Mouse (Mus musculus) midbrain, embryonic 14.5 days (tissue): ENCODE data around the gene Hexa. TPM values are rescaled to one million over a fixed set of nuclear protein-coding genes. Genes with fewer than 3 reads are reported as not detected.

ENCODE experiments used
- ATAC-seq: fragments of 200-750 bp; cut with Nextera tagmentation; 2 replicates; pipeline ENCODE4 v1.8.0; 2017; ENCODE audit warnings: moderate number of reproducible peaks, moderate library complexity; ENCODE audit not compliant: low FRiP score, low TSS enrichment
- DNase-seq: peaks from one replicate; pipeline ENCODE4 v3.0.0-alpha.2; 2015
- H3K27ac ChIP-seq: fragments of 300-500 bp; sonication (generic); replicated peaks from 2 replicates; pipeline ENCODE4 v1.5.1; 2014; ENCODE audit warnings: mild to moderate bottlenecking, low read depth, low read length, moderate library complexity
- H3K27me3 ChIP-seq: fragments of 300-500 bp; sonication (generic); 2 replicates; pipeline ENCODE4 v1.6.1; 2014; ENCODE audit warnings: low read length, control low read depth, mixed read lengths; ENCODE audit not compliant: control insufficient read depth, insufficient read depth
- H3K36me3 ChIP-seq: fragments of 300-500 bp; sonication (generic); 2 replicates; pipeline ENCODE4 v1.6.1; 2014; ENCODE audit warnings: low read length, control low read depth; ENCODE audit not compliant: control insufficient read depth, insufficient read depth
- H3K4me1 ChIP-seq: fragments of 300-500 bp; sonication (generic); 2 replicates; pipeline ENCODE4 v1.6.1; 2014; ENCODE audit warnings: mild to moderate bottlenecking, antibody characterized with exemption, low read length, control low read depth; ENCODE audit not compliant: control insufficient read depth, insufficient read depth
- H3K4me2 ChIP-seq: fragments of 300-500 bp; sonication (generic); 2 replicates; pipeline ENCODE4 v1.6.1; 2014; ENCODE audit warnings: mild to moderate bottlenecking, low read length, moderate library complexity
- H3K4me3 ChIP-seq: fragments of 300-500 bp; sonication (generic); replicated peaks from 2 replicates; pipeline ENCODE4 v1.5.1; 2014; ENCODE audit warnings: low read depth, low read length
- H3K9ac ChIP-seq: fragments of 300-500 bp; sonication (generic); replicated peaks from 2 replicates; pipeline ENCODE4 v1.6.1; 2014; ENCODE audit warnings: mild to moderate bottlenecking, low read length, moderate library complexity
- H3K9me3 ChIP-seq: fragments of 300-500 bp; sonication (generic); 2 replicates; pipeline ENCODE4 v1.6.1; 2016; ENCODE audit warnings: low read length, control low read depth, mixed read lengths; ENCODE audit not compliant: control insufficient read depth
- WGBS: fragments of 180-500 bp; shearing (Covaris S2); extraction: QIAGEN DNeasy Blood & Tissue Kit; methylation state at CpG from one replicate; pipeline ENCODE4 v1.1.7; 2014; 5-methylcytosine and 5-hydroxymethylcytosine counted together
- polyA plus RNA-seq: library from polyadenylated mRNA; unstranded; fragments of >200 nt; fragmentation: Nextera tagmentation; extraction: Ambion mirVana; gene quantifications from 2 replicates; pipeline ENCODE4 v1.2.1, GENCODE M21; 2014

The Hexa gene
- polyA plus RNA-seq, 1 experiment from 2014 or later = 57.5 TPM

GRCm38 (mm10) chr9:59571852-59572251 is 32.5 kb downstream of the Hexa start:
- Histone ChIP-seq H3K4me3 (no peak overlapping the region), H3K4me1 (no peaks in the 10 kb centered on the region; the same call in 1 of the 2 replicates), H3K4me2 (no peak overlapping the region), H3K9ac (no peak overlapping the region), H3K27ac (no peak overlapping the region), H3K36me3 (no peaks in the 10 kb centered on the region), H3K9me3 (no peaks in the 10 kb centered on the region), H3K27me3 (no peaks in the 10 kb centered on the region)
- DNase-seq = no peak
- ATAC-seq = no peak
- WGBS = 83% methylated on average over 2 of the region's 2 CpGs

- Histone ChIP-seq H3K36me3 (no peaks in the 10 kb centered on the region), H3K27ac (peak overlapping the region; percentile 21), H3K9me3 (no peaks in the 10 kb centered on the region), H3K4me1 (peaks cover 17% of the 10 kb centered on the region), H3K9ac (peak overlapping the region; percentile 41; the same call in 1 of the 2 replicates), H3K4me3 (peak overlapping the region; percentile 57), H3K4me2 (peak overlapping the region; percentile 56), H3K27me3 (no peaks in the 10 kb centered on the region)
- ATAC-seq (no peak), DNase-seq (no peak)
- WGBS = 12% methylated on average over 13 of the region's 13 CpGs
Measured at GRCm38 (mm10) chr9:59577401-59577800, 38.1 kb downstream of the Hexa start.

- Histone ChIP-seq H3K4me2 (peak within 1 kb of the TSS; percentile 56), H3K4me1 (peaks cover 17% of the 10 kb centered on the region), H3K9ac (peak within 1 kb of the TSS; percentile 73), H3K9me3 (no peaks in the 10 kb centered on the region), H3K36me3 (no peaks in the 10 kb centered on the region), H3K4me3 (peak within 1 kb of the TSS; percentile 57), H3K27me3 (no peaks in the 10 kb centered on the region), H3K27ac (peak within 1 kb of the TSS; percentile 21)
- 1% methylated on average over 55 of the region's 61 CpGs for WGBS
- ATAC-seq (peak; percentile 97), DNase-seq (peak; percentile 98)
Measured at GRCm38 (mm10) chr9:59577844-59578504, 38.6 kb downstream of the Hexa start, which contains the start of gene Celf6. Gene Celf6 (plus strand): TSS chr9:59577917.

GRCm38 (mm10) chr9:59578505-59578867 is 39.1 kb downstream of the Hexa start:
- Histone ChIP-seq H3K4me3 (peak overlapping the region; percentile 57), H3K27ac (peak overlapping the region; percentile 21), H3K36me3 (no peaks in the 10 kb centered on the region), H3K4me2 (peak overlapping the region; percentile 56), H3K9ac (peak overlapping the region; percentile 73), H3K4me1 (peaks cover 17% of the 10 kb centered on the region), H3K27me3 (no peaks in the 10 kb centered on the region), H3K9me3 (no peaks in the 10 kb centered on the region)
- under 1% methylated on average over 20 of the region's 20 CpGs for WGBS
- DNase-seq (no peak), ATAC-seq (no peak; the same call in 1 of the 2 replicates)

- H3K27me3 ChIP-seq = no peaks in the 10 kb centered on the region
- ATAC-seq (peak; percentile 57; the same call in 1 of the 2 replicates), DNase-seq (peak; percentile 88)
- peak overlapping the region; percentile 16; the same call in 1 of the 2 replicates for H3K4me2 ChIP-seq
- WGBS = 7% methylated on average over 13 of the region's 13 CpGs
- no peak overlapping the region for H3K4me3 ChIP-seq
- no peaks in the 10 kb centered on the region for H3K36me3 ChIP-seq
- no peaks in the 10 kb centered on the region for H3K9me3 ChIP-seq
- H3K27ac ChIP-seq = no peak overlapping the region
- H3K4me1 ChIP-seq = peaks cover 25% of the 10 kb centered on the region
- no peak overlapping the region for H3K9ac ChIP-seq
Measured at GRCm38 (mm10) chr9:59584871-59585308, 45.5 kb downstream of the Hexa start.

- Histone ChIP-seq H3K27me3 (no peaks in the 10 kb centered on the region), H3K4me3 (no peak overlapping the region), H3K4me2 (peak overlapping the region; percentile 57), H3K9ac (no peak overlapping the region), H3K36me3 (no peaks in the 10 kb centered on the region), H3K9me3 (no peaks in the 10 kb centered on the region), H3K4me1 (peaks cover 25% of the 10 kb centered on the region), H3K27ac (peak overlapping the region; percentile 86)
- ATAC-seq = peak; percentile 59; the same call in 1 of the 2 replicates
- 31% methylated on average over 5 of the region's 5 CpGs for WGBS
- DNase-seq = peak; percentile 73
Measured at GRCm38 (mm10) chr9:59588252-59588651, 48.9 kb downstream of the Hexa start.

- DNase-seq (peak; percentile 92), ATAC-seq (peak; percentile 89)
- H3K27me3 ChIP-seq = no peaks in the 10 kb centered on the region
- peaks cover 25% of the 10 kb centered on the region for H3K4me1 ChIP-seq
- H3K4me3 ChIP-seq = peak overlapping the region; percentile 25
- WGBS = 13% methylated on average over 12 of the region's 12 CpGs
- no peaks in the 10 kb centered on the region for H3K9me3 ChIP-seq
- H3K4me2 ChIP-seq = peak overlapping the region; percentile 57
- peak overlapping the region; percentile 86 for H3K27ac ChIP-seq
- peak overlapping the region; percentile 36 for H3K9ac ChIP-seq
- no peaks in the 10 kb centered on the region for H3K36me3 ChIP-seq
Measured at GRCm38 (mm10) chr9:59588710-59589671, 49.7 kb downstream of the Hexa start.

- Histone ChIP-seq H3K4me3 (peak overlapping the region; percentile 25), H3K4me2 (peak overlapping the region; percentile 57), H3K27ac (peak overlapping the region; percentile 57), H3K36me3 (no peaks in the 10 kb centered on the region), H3K27me3 (no peaks in the 10 kb centered on the region), H3K4me1 (peaks cover 25% of the 10 kb centered on the region), H3K9me3 (no peaks in the 10 kb centered on the region), H3K9ac (peak overlapping the region; percentile 36; the same call in 1 of the 2 replicates)
- no peak for DNase-seq
- ATAC-seq = no peak
- WGBS = 81% methylated on average over 10 of the region's 10 CpGs
Measured at GRCm38 (mm10) chr9:59589703-59590439, 50.5 kb downstream of the Hexa start.
